Mouse (Mus musculus) adrenal gland, postnatal 14 days (tissue): ENCODE data around the gene Homer1. TPM values are rescaled to one million over a fixed set of nuclear protein-coding genes. Genes with fewer than 3 reads are reported as not detected.

Source experiments
- DNase-seq: peaks from one replicate; pipeline ENCODE4 v3.0.0; 2021; ENCODE audit warnings: mixed read lengths
- total RNA-seq: library from RNA; stranded (reverse); gene quantifications from 2 replicates; pipeline ENCODE4 v1.2.3, GENCODE M21; 2021

Gene Homer1
- total RNA-seq, 1 experiment from 2014 or later: 33.3 TPM

- no peak for DNase-seq
Measured at GRCm38 (mm10) chr13:93340555-93341278, 41.3 kb downstream of the Homer1 start.

GRCm38 (mm10) chr13:93342641-93343040 is 43.2 kb downstream of the Homer1 start:
- DNase-seq: no peak

GRCm38 (mm10) chr13:93344395-93344794 is 45.0 kb downstream of the Homer1 start:
- DNase-seq: no peak

DNA sequence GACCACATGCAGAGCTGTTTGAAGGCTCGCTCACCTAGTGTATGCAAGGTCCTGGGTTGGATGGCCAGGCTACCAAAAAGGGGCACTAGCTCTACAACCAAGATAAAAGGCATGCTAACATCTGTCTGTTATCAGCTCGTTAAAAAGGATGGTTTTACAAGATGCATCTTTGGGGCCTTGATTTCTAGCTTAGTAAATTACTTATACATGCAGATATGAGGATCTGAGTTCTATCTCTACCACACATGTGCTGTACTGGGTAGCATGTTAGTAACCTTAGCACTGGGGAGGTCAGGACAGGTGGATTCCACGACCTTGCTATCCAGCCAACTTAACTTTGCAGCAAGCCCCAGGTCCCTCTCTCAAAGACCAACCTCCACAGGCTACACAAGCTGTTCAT is 46.4 kb downstream of the Homer1 start:
- DNase-seq: no peak

DNA sequence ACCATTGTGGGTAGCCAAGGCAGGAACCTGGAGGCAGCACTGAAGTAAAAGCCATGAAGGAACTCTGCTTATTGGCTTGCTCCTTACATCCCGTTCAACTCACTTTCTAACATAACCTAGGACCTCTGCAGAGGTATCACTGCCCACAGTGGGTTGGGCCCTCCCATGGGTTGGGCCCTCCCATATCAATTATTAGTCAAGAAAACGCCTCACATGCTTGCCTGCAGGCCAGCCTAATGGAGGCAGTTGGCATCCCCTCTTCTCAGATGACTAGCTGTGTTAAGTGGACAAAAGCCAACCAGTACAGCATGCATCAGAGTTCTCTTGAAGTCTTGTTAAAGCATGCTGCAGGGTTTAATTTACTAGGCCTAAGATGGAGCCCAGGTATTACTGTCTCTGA is 52.6 kb downstream of the Homer1 start:
- no peak for DNase-seq

GRCm38 (mm10) chr13:93354420-93355278 is 55.2 kb downstream of the Homer1 start:
- DNase-seq: no peak

DNA sequence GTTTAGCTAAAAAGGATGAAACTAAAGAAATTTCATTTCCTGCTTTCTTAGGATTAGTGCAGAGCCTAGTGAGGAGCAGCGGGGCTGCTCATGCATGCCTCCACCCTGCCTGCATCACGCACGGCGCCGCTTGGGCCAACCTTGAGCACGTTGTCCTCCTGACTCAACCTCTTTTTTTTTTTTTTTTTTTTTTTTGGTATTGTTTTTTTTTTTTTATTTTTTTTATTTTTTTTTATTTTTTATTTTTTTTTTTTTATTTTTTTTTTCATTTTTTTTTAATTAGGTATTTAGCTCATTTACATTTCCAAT is 55.8 kb downstream of the Homer1 start:
- no peak for DNase-seq

- DNase-seq: no peak
Measured at GRCm38 (mm10) chr13:93358522-93358921, 59.1 kb downstream of the Homer1 start.

GRCm38 (mm10) chr13:93367555-93367954 is 68.1 kb downstream of the Homer1 start:
- no peak for DNase-seq

DNA sequence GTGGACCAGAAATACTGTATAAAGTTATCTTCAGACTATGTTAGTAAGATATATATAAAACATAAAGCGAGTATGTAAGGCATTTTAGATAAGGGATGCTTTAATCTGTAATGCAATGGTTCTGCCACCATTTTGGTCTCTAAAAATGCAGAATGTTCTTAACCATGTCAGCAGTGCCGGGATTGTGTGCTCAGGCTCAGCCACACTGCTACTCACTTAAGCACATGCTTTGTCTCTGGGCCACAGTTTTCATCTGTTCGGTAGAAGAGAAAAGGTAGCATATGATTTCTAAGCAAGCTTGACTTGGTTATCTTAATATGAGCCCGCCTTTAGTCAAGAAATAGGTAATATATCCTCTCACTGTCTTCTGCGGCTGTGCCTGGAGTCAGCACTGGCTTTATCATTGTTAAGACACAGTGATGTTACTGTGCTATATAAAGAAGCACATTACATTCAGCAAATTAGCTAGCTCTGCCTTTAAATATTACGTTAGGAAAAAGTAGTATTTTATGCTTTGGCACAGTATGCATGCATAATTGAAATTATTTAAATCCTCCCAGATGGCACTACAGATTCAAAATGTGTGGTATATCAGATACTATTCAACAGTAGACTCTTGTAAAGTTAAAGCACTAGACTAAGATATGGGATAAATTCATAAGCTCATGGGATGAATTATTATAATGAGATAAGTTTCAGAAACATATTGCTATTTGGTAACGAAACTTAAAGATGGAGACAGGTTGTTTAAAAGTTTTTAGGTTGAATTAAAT is 69.6 kb downstream of the Homer1 start:
- no peak for DNase-seq

DNA sequence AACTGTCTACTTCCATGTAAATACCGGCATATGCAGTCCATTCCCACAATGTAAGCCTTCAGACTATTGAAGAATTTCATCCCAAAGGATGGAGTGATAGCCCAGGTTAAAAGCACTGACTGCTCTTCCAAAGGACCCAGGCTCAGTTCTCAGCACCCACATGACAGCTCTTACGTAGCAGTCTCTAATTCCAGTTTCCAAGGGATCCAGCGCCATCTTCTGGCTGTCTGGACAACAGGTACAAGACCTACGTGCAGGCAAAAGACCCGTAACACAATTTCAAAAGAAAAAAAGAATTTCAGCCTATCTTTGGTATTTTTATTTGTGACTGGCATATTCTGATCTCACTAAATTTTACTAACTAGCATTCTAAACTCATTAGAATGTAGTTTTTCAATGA is 75.0 kb downstream of the Homer1 start:
- no peak for DNase-seq

GRCm38 (mm10) chr13:93378493-93378892 is 79.1 kb downstream of the Homer1 start:
- no peak for DNase-seq

DNA sequence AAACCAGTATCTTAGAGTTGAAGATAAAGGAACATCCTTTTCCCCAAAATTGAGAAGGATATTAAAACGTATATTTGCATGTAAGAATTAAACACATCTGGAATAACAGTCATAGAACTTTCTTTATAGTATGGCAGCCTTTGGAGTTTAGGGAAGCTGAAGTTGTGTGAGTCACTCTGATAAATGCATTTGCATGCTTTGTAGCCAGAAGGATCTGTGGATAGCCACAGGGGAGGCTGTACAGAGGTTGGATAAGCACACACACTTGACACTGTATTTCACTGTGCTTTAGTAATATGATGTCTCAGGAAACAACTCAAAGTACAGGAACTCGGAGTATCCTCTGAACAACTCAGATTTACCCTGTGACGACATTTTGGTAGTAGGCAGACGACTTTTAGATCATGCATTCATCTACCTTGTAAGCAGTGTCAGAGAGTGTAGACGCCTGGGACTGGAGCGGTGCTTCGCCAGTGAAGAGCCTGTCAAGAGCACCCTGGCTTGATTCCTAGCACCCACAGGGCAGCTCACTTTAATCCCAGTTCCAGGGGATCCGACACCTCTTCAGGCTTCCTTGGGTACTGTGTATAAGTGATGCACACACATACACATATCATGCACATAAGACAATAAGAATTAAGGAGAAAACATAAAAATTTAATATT is 81.1 kb downstream of the Homer1 start:
- no peak for DNase-seq

- DNase-seq: no peak
Measured at GRCm38 (mm10) chr13:93381301-93381700, 81.9 kb downstream of the Homer1 start.

GRCm38 (mm10) chr13:93383092-93383491 is 83.7 kb downstream of the Homer1 start:
- no peak for DNase-seq

- no peak for DNase-seq
Measured at GRCm38 (mm10) chr13:93383620-93384019, 84.2 kb downstream of the Homer1 start.

DNA sequence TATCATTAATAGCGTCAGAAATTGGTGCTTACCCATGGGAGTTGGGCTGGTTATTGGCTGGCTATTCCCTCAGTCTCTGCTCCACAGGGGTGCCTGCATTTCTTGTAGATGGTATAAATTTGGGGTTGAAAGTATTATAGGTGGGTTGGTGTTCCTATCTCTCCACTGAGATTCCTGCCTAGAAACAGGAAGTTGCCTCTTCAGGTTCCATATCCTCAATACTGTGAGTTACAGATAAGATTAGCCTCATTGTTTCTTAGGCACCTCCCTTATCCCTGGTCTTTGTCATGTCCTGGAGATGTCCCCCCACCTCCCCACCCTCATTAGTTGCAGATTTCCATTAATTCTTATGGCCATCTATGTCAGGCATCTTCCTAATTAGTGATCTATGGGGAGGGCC is 85.0 kb downstream of the Homer1 start:
- no peak for DNase-seq

DNA sequence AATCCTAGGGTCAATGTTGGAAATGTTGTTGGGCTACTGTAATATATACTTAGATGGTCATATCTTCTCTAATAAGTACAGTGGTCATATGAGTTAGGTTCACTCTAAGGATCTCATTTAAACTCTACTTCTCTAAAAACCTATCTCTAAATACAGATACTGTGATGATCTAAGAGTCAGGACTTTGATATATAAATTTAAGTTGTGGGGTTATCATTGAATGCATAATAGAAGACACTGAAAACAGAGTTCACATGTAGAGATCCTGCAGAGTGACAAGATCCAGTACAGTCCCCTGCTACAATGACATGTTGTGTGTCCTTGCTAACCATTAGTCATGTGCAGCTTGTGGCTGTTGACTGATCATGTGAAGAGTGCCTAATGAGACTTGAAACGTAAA is 85.7 kb downstream of the Homer1 start:
- DNase-seq: no peak

DNA sequence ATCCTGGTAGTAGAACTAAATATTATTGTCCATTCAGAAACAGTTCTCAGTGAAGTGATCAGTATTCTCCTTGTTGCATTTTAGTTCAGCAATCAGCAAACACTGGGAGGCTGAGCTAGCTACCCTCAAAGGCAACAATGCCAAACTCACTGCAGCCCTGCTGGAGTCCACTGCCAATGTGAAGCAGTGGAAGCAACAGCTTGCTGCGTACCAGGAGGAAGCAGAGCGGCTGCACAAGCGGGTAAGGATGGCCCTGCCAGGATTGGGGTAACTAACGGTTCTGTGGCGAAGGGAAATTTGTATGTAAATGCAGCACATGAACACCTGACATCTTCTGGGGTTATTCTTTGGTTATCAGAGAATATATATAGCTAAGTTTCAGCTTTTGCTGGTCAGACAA is 88.0 kb downstream of the Homer1 start:
- DNase-seq: no peak

DNA sequence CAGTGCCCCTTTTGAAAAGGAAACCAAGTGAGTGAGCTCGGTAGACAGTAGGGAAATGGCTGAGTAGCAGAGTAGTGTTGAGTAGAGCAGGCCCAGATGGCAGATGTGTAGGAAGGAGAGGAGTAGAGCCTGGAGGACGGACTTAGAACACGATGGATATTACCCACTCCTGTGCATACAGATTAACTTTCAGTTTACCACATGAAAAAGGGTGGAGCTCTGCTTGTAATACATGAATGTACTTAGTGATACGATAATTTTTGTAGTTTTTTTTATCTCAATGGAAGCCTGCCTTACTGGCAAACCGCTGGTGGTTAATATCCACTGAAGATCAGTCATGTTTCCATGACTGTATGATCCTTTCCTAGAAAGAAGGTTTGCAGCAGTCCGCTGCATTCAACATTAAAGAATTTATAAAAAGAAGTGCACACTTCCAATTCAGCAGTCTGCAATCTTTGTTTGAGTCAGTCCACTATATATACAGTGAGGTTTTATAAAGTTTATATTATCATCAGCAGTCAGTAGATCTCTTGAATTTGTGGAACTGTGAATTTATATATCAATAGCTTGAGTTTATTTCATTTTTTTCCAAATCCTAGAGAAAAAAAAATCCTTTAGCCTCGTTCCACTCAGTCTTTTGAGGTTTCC is 89.3 kb downstream of the Homer1 start:
- no peak for DNase-seq

DNA sequence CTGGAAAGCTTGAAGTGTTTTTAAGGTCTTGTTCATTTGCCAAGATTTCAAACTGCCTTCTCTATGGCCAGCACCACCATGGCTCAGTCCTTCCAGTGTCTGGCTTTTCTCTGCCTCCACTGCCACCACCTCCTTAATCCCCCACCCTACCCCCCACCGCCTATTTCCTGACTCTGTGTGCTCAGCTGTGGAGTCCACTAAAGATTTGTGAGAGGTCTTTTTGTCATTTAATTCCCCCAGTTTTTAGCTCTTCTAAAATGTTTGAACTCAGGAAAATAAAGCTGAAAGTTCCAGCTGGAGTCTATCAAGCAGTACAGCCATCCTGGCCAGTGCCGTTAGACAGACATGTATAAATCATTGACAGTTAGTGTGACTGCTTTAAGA is 89.8 kb downstream of the Homer1 start:
- DNase-seq: no peak

- no peak for DNase-seq
Measured at GRCm38 (mm10) chr13:93399710-93400216, 100.3 kb downstream of the Homer1 start.
